Mouse (Mus musculus): Measurements from ENCODE around the gene Ntrk1.
A peak's percentile ranks its signal among the peaks of the same experiment; 100 is the strongest.

- no peak for TF ChIP-seq POLR2A (IDR thresholded peaks at IDR 0.05; ENCODE audit: control insufficient read depth in 1 of 2, insufficient read depth in 1 of 2, low read depth in 1 of 2, low read length in 2 of 2, poor library complexity in 1 of 2)
- peak; percentile 79 to 98 (median 89) for TF ChIP-seq CTCF (IDR thresholded peaks at IDR 0.05 in 2 of 3, conservative IDR thresholded peaks at IDR 0.05 in 1 of 3; ENCODE audit: control insufficient read depth in 1 of 3, insufficient read depth in 1 of 3, low read depth in 2 of 3, low read length in 3 of 3, poor library complexity in 1 of 3, severe bottlenecking in 1 of 3)
- no peak for TF ChIP-seq TCF12 (IDR thresholded peaks at IDR 0.05; ENCODE audit: low read depth, low read length)
- no peak for TF ChIP-seq ZNF384 (IDR thresholded peaks at IDR 0.05; ENCODE audit: low read depth, low read length)
- TF ChIP-seq KAT2A (conservative IDR thresholded peaks at IDR 0.05; ENCODE audit: low read depth, low read length): no peak
- no peak for TF ChIP-seq ETS1 (IDR thresholded peaks at IDR 0.05; ENCODE audit: low read depth, low read length)
- TF ChIP-seq USF1 (IDR thresholded peaks at IDR 0.05; ENCODE audit: low read depth, low read length): no peak
- no peak for TF ChIP-seq MAFK (IDR thresholded peaks at IDR 0.05; ENCODE audit: borderline replicate concordance, low read depth, low read length)
- no peak for TF ChIP-seq ELF1 (IDR thresholded peaks at IDR 0.05; ENCODE audit: low read depth, low read length)
- no peak for TF ChIP-seq EP300 (IDR thresholded peaks at IDR 0.05; ENCODE audit: low read depth in 1 of 2, low read length in 2 of 2)
- no peak for TF ChIP-seq NRF1 (IDR thresholded peaks at IDR 0.05; ENCODE audit: insufficient read depth, low read depth, low read length, poor library complexity, severe bottlenecking)
- TF ChIP-seq BHLHE40 (IDR thresholded peaks at IDR 0.05; ENCODE audit: borderline replicate concordance, low read depth, low read length): no peak
- no peak for TF ChIP-seq CHD2 (IDR thresholded peaks at IDR 0.05; ENCODE audit: low read length)
These were observed 26.1 kb downstream of the Ntrk1 start for GRCm38 (mm10) chr3:87768844-87769243.
